Mouse (Mus musculus) MEL (cell line): ENCODE measurements around the gene D430042O09Rik. TPM values are rescaled to one million over a fixed set of nuclear protein-coding genes. Genes with fewer than 3 reads are reported as not detected.

ENCODE experiments used
- DNase-seq: peaks from one replicate; pipeline ENCODE4 v3.0.0; 2011; ENCODE audit warnings: low read depth, low spot score
- H3K27ac ChIP-seq: 2 replicates; pipeline ENCODE4 v1.5.1; 2012; ENCODE audit warnings: low read depth, mild to moderate bottlenecking, control low read depth, low read length, moderate library complexity; ENCODE audit not compliant: control insufficient read depth
- H3K27me3 ChIP-seq, 2 experiments: fragments of 150-350 bp in 1 of 2; sonication (generic) in 1 of 2; 2 replicates each; pipeline ENCODE4 v1.6.1; 2012; ENCODE audit warnings: low read length in 2 of 2, mild to moderate bottlenecking in 2 of 2, improper control_type of control experiment in 1 of 2, moderate library complexity in 1 of 2; ENCODE audit not compliant: insufficient read depth in 2 of 2, control insufficient read depth in 1 of 2
- H3K36me3 ChIP-seq, 2 experiments: 2 replicates each; pipeline ENCODE4 v1.6.1; 2012 to 2014; ENCODE audit warnings: low read length in 2 of 2, improper control_type of control experiment in 1 of 2, inconsistent platforms in 1 of 2, mild to moderate bottlenecking in 1 of 2; ENCODE audit not compliant: insufficient read depth in 2 of 2, control insufficient read depth in 1 of 2
- H3K4me1 ChIP-seq, 2 experiments: fragments of 150-350 bp in 1 of 2; sonication (generic) in 1 of 2; 2 replicates each; pipeline ENCODE4 v1.6.1; 2012; ENCODE audit warnings: low read length in 2 of 2, improper control_type of control experiment in 1 of 2, mild to moderate bottlenecking in 1 of 2; ENCODE audit not compliant: insufficient read depth in 2 of 2, control insufficient read depth in 1 of 2
- H3K4me3 ChIP-seq, 2 experiments: fragments of 150-350 bp in 1 of 2; sonication (generic) in 1 of 2; 2 replicates each; pipeline ENCODE4 v1.5.1; 2012; ENCODE audit warnings: low read depth in 2 of 2, low read length in 2 of 2, mild to moderate bottlenecking in 2 of 2, moderate library complexity in 2 of 2, control low read depth in 1 of 2, improper control_type of control experiment in 1 of 2; ENCODE audit not compliant: control insufficient read depth in 1 of 2, insufficient read depth in 1 of 2
- H3K79me2 ChIP-seq: 2 replicates; pipeline ENCODE4 v1.6.1; 2012; ENCODE audit warnings: mild to moderate bottlenecking, low read length, moderate library complexity; ENCODE audit not compliant: control insufficient read depth, poor library complexity, insufficient read depth
- H3K9ac ChIP-seq: 2 replicates; pipeline ENCODE4 v1.6.1; 2012; ENCODE audit warnings: low read depth, mild to moderate bottlenecking, control low read depth, low read length, moderate library complexity; ENCODE audit not compliant: control insufficient read depth, poor library complexity, severe bottlenecking
- H3K9me3 ChIP-seq: fragments of 150-350 bp; sonication (generic); replicated peaks from 2 replicates; pipeline ENCODE4 v1.6.1; 2012; ENCODE audit warnings: mild to moderate bottlenecking, low read length, improper control_type of control experiment, moderate library complexity; ENCODE audit not compliant: insufficient read depth
- CHD2 ChIP-seq: IDR thresholded peaks from 2 replicates; pipeline ENCODE4 v1.6.1; 2011; ENCODE audit warnings: low read length, improper control_type of control experiment
- ELF1 ChIP-seq: IDR thresholded peaks from 2 replicates; pipeline ENCODE4 v1.6.1; 2014; ENCODE audit warnings: low read depth, mild to moderate bottlenecking, inconsistent platforms, low read length, improper control_type of control experiment, moderate library complexity
- GABPA ChIP-seq: IDR thresholded peaks from 2 replicates; pipeline ENCODE4 v1.6.1; 2012; ENCODE audit warnings: low read depth, mild to moderate bottlenecking, inconsistent platforms, low read length, improper control_type of control experiment, moderate library complexity
- MXI1 ChIP-seq: IDR thresholded peaks from 2 replicates; pipeline ENCODE4 v1.6.1; 2011; ENCODE audit warnings: mild to moderate bottlenecking, low read depth, low read length, improper control_type of control experiment
- NRF1 ChIP-seq: IDR thresholded peaks from 2 replicates; pipeline ENCODE4 v1.6.1; 2014; ENCODE audit warnings: low read depth, mild to moderate bottlenecking, inconsistent platforms, low read length, improper control_type of control experiment, moderate library complexity; ENCODE audit not compliant: poor library complexity, insufficient read depth, severe bottlenecking
- POLR2A ChIP-seq, 2 experiments: IDR thresholded peaks; 2 replicates each; pipeline ENCODE4 v1.6.1; 2011 to 2012; ENCODE audit warnings: low read length in 2 of 2, mild to moderate bottlenecking in 2 of 2, control low read depth in 1 of 2, improper control_type of control experiment in 1 of 2, low read depth in 1 of 2, moderate library complexity in 1 of 2; ENCODE audit not compliant: control insufficient read depth in 1 of 2, insufficient read depth in 1 of 2, poor library complexity in 1 of 2
- POLR2AphosphoS2 ChIP-seq: IDR thresholded peaks from 2 replicates; pipeline ENCODE4 v1.6.1; 2011; ENCODE audit warnings: low read length, improper control_type of control experiment
- RAD21 ChIP-seq: IDR thresholded peaks from 2 replicates; pipeline ENCODE4 v1.6.1; 2011; ENCODE audit warnings: mild to moderate bottlenecking, low read depth, low read length, improper control_type of control experiment
- RCOR1 ChIP-seq: IDR thresholded peaks from 2 replicates; pipeline ENCODE4 v1.6.1; 2012; ENCODE audit warnings: low read depth, mild to moderate bottlenecking, inconsistent platforms, low read length, improper control_type of control experiment
- SIN3A ChIP-seq: IDR thresholded peaks from 2 replicates; pipeline ENCODE4 v1.6.1; 2012; ENCODE audit warnings: low read length, improper control_type of control experiment, inconsistent platforms
- ZC3H11A ChIP-seq: IDR thresholded peaks from 2 replicates; pipeline ENCODE4 v1.6.1; 2012; ENCODE audit warnings: low read depth, mild to moderate bottlenecking, inconsistent platforms, low read length, improper control_type of control experiment
- polyA plus RNA-seq, 2 experiments: library from polyadenylated mRNA; stranded (reverse) in 1 of 2; unstranded in 1 of 2; fragments of >175 nt in 1 of 2; fragments of >200 nt in 1 of 2; gene quantifications; 2 replicates each; pipeline versions ENCODE4 v1.2.1 to v1.2.4; 2012; ENCODE audit warnings: low replicate concordance in 2 of 2, low read depth in 1 of 2; ENCODE audit not compliant: insufficient read length in 2 of 2, insufficient read depth in 1 of 2, missing spikeins in 1 of 2
- total RNA-seq: library from RNA; depleted of rRNA; stranded (reverse); fragments of 300-350 nt; gene quantifications from 2 replicates; pipeline ENCODE4 v1.2.3, GENCODE M21; 2012; rRNA removed

The D430042O09Rik gene
- total and polyA plus RNA-seq, 3 experiments, result 6.2 to 12.8 TPM; not detected in 1

- Histone ChIP-seq H3K27me3 (peaks cover 0 to 2% of the 10 kb centered on the region in 2 experiments; a peak in 2 of 4 replicates), H3K36me3 (no peaks in the 10 kb centered on the region), H3K9me3 (no peaks in the 10 kb centered on the region), H3K9ac (no peak overlapping the region), H3K27ac (no peak overlapping the region), H3K4me3 (no peak overlapping the region), H3K4me1 (no peaks in the 10 kb centered on the region), H3K79me2 (no peaks in the 10 kb centered on the region)
- DNase-seq, result no peak
- TF ChIP-seq RAD21, result no peak
- TF ChIP-seq ELF1, result no peak
- no peak for TF ChIP-seq POLR2AphosphoS2
- TF ChIP-seq POLR2A (IDR thresholded peaks at IDR 0.05; ENCODE audit: control insufficient read depth in 1 of 2, insufficient read depth in 1 of 2, low read depth in 1 of 2, low read length in 2 of 2, poor library complexity in 1 of 2), result no peak
- no peak for TF ChIP-seq NRF1
- no peak for TF ChIP-seq ZC3H11A
- no peak for TF ChIP-seq MXI1
- TF ChIP-seq SIN3A, result no peak
- TF ChIP-seq CHD2, result no peak
- no peak for TF ChIP-seq GABPA
- TF ChIP-seq RCOR1, result no peak
Observed at GRCm38 (mm10) chr7:125924044-125924443, 216.4 kb downstream of the D430042O09Rik start.

Other genes with a start within 250 kb of the D430042O09Rik start
- gene Nsmce1, start 216.3 kb upstream of the D430042O09Rik start, total RNA-seq, result 58.1 and 59.7 TPM in 2 replicates
- 10 to 100 TPM in 1 of 2 experiments, not detected in 1; 59.2 TPM for gene Nsmce1, start 216.3 kb upstream of the D430042O09Rik start, polyA plus RNA-seq
- gene Il4ra, start 155.8 kb upstream of the D430042O09Rik start, total RNA-seq, result 2.9 and 3.6 TPM in 2 replicates
- 1 to 10 TPM in 1 of 2 experiments, not detected in 1; 5.0 TPM for gene Il4ra, start 155.8 kb upstream of the D430042O09Rik start, polyA plus RNA-seq
- not detected in 2 replicates for gene Il21r, start 104.5 kb upstream of the D430042O09Rik start, total RNA-seq
- gene Il21r, start 104.5 kb upstream of the D430042O09Rik start, polyA plus RNA-seq, result under 1 TPM in 1 of 2 experiments, not detected in 1; 0.06 TPM
- 23.7 and 24.4 TPM in 2 replicates for gene Gtf3c1, start 108 bp upstream of the D430042O09Rik start, total RNA-seq
- gene Gtf3c1, start 108 bp upstream of the D430042O09Rik start, polyA plus RNA-seq, result 10 to 100 TPM in 1 of 2 experiments, not detected in 1; 36.1 TPM